Mouse (Mus musculus) brain, embryonic 14.5 days (tissue): ENCODE measurements around the gene Zgpat. TPM values are rescaled to one million over a fixed set of nuclear protein-coding genes. Genes with fewer than 3 reads are reported as not detected.
A peak's percentile ranks its signal among the peaks of the same experiment; 100 is the strongest.

Experiments
- DNase-seq: peaks from one replicate; pipeline ENCODE4 v3.0.0-alpha.2; 2011; ENCODE audit warnings: low read depth
- CTCF ChIP-seq: fragments of 200-500 bp; IDR thresholded peaks from 2 replicates; pipeline ENCODE4 v1.5.1; 2012; ENCODE audit warnings: inconsistent platforms, mild to moderate bottlenecking, moderate library complexity, borderline replicate concordance; ENCODE audit not compliant: insufficient read depth, insufficient read length; ENCODE audit errors: extremely low read depth
- POLR2A ChIP-seq: fragments of 200-500 bp; IDR thresholded peaks from 2 replicates; pipeline ENCODE4 v1.6.1; 2012; ENCODE audit warnings: mild to moderate bottlenecking, inconsistent platforms, borderline replicate concordance; ENCODE audit not compliant: poor library complexity, insufficient read depth, insufficient read length, severe bottlenecking; ENCODE audit errors: extremely low read depth
- polyA plus RNA-seq: library from polyadenylated mRNA; depleted of rRNA; stranded (reverse); fragments of >200 nt; gene quantifications from 2 replicates; pipeline ENCODE4 v1.2.3, GENCODE M21; 2012

Gene Zgpat
- polyA plus RNA-seq, 1 experiment: 117 TPM

DNA sequence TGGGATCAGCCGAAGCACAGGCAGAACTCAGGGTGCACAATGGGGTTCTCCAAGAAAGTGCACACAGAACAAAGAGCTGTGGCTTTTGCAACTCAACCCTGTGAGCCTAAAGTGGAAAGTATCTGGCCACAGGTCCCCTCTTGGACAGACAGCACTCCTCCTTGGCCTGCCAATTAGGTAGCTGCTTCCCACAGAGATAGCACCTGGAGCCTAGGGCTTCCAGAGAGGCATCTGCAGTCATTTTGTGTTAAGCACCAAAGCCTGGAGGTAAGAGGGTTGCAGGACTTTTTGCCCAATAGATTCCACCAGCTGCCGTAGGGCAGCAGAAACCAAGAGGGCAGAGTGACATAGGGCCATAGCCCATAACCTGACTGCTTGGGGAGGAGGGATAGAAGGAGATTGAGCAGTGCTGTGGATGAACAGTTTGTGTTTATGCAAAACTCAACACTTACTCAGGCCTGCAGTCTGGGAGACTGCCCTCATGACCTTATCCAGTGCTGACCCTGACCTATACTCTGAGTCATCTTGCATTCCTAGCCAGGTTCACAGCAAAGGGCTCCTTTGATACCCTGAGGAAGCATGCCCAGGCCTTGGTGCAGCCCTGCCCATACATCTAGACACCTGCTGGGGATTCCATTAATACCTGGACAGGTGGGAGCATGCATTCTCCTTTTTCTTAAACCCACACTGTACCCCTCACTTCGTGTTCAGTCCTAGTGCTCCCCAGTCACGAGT is 25.6 kb downstream of the Zgpat start:
- TF ChIP-seq POLR2A: no peak
- no peak for TF ChIP-seq CTCF

DNA sequence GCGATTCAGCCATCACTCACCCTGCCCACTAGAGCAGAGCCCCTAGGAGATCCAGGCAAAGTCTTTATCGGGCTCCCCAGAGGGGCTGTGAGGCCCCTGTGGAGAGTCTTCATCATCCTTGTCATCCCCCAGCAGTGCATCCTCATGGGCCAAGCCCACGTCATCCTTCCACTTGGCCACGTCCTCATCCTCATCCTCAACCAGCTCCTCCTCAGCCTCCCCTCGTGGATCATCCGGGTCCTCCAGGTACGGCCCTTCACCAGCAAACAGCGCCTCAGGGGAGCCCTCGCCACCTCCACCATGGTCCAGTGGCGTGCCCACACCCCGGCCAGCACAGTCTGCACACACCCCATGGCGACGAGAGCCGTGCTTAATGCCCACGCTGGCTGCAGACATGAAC is 26.3 kb downstream of the Zgpat start:
- no peak for DNase-seq
- TF ChIP-seq CTCF: no peak
- TF ChIP-seq POLR2A: no peak

More for the DNA sequence above, 25.6 kb downstream of the Zgpat start:
- DNase-seq: no peak

DNA sequence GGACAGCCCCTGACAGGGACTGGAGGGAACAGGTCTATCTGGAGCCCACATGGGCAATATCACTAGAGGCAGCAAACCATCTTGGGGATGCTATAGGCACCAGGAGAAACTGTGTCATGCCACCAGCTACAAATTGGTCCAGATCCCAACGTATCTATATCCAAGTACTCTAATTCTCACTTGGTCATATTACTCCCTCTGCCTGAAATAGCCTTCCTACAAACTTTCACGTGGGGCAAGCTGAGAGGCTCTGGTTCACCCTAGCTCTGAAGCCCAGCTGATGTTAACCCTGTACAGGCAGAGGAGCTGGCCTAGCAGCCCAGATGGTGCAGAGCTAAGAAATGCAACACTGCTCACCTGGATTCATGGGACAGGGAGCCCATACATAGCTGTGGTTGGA is 26.8 kb downstream of the Zgpat start:
- TF ChIP-seq POLR2A: no peak
- TF ChIP-seq CTCF: no peak
- no peak for DNase-seq

DNA sequence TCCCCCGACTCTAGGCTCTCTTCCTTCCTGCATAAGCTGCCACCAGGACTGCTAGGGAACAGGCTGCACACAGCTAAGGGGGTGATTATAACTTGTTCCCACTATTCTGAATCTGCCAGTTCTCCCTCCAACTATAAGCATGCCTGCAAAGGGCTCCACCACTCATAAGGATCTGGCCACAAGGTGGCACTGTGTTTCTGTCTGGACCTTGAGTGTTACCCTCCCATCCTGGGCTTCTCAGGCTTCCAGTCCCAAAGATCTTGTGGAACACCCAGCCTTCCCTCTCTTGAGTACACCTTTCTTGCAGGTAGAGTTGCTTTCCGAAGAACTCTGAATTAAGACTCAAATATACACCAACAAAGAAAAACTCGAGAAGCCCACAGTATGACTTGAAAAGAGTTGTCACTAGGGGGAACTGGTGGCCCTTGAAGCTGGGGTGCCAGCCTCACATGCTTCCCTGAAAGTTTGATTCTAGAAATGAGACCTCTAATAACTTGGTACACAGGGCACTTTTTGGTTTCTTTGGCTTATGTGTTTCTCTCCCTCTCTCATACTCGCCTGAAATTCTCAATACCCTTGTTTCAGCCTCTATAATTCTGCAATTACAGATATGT is 28.0 kb downstream of the Zgpat start:
- TF ChIP-seq CTCF (peak; percentile 87), POLR2A (no peak)

DNA sequence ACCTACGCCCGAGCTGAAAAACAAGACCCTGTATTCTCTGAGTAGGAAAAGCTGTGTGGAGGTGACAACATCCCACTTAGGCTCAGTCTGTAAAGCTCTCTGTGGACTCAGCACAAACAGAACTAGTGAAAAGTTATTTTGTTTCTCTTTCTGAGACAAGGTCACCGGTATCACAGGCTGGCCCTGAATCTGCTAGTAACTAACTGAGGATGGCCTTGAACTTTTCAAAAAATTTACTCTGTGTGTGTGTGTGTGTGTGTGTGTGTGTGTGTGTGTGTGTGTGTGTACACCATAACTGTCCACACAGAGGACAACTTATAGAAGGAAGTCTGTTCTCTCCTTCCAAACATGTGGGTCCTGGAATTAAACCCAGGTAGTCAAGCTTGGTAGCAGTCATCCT is 29.4 kb downstream of the Zgpat start:
- no peak for TF ChIP-seq POLR2A
- TF ChIP-seq CTCF: no peak
- no peak for DNase-seq

More for the DNA sequence above, 28.0 kb downstream of the Zgpat start:
- peak; percentile 91 for DNase-seq

DNA sequence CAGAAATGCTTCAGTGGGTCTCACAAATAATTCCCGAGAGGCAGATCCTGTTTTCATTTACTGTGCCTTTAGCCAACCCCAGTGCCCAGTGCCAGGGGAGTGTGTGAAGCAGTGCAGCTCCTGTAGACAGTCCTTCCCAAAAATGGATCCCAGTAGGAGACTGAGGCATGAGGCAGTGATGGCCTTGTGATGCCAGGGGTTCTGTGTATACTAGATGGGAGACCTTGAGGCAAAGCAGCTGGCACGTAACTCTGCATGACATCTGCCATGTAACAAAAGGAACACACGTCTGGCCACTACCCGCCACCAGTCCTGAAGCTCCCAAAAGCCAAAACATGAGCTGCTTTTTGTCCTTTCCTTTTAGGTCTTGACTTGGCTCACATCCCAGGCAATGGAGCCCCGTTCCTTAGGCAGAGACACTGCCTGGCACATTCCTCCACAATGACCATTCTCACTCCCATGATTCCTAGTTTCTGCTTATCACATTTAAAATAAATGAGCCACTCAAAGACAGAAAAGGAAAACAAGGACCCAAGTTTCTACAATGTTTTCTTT is 32.6 kb downstream of the Zgpat start:
- TF ChIP-seq CTCF (no peak), POLR2A (no peak)
- DNase-seq: no peak

DNA sequence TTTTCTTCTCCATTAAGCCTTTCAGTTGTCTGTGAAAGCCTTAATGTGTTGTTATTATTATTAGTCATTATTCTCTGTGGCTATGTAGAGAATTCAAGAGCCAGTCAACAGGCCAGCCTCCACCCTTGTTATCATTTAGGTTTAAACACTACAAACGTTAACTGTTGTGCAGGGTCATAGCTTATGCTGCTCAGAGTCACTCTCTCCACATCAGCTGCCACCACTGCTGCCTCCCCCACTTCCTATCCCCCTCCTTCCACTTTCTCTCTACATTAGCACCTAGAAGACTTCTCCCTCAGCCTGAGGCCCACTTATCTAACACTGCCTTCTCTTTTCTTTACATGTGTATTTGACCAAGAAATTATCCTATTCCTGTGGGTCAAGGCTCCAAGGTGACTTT is 36.8 kb downstream of the Zgpat start:
- TF ChIP-seq CTCF (no peak), POLR2A (no peak)
- no peak for DNase-seq

DNA sequence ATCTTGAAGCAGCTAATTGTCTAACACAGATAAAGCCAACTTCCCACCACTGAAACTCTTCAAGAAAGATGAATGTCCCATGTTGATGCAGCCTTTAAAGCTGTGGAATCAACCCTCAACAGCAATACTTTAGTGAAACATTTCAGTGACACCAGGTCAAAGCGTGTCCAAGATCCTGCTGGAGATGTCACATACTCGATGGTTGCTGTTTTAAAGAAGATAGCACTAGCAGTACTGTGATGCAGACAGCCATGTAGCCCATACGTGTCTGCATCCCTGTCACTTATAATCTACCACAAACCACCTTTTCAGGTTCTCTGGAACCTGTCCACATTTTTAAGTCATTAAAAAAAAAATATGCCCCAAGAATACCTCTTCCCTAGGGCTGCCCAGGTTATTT is 39.0 kb downstream of the Zgpat start:
- no peak for DNase-seq
- TF ChIP-seq CTCF: no peak
- TF ChIP-seq POLR2A: no peak

DNA sequence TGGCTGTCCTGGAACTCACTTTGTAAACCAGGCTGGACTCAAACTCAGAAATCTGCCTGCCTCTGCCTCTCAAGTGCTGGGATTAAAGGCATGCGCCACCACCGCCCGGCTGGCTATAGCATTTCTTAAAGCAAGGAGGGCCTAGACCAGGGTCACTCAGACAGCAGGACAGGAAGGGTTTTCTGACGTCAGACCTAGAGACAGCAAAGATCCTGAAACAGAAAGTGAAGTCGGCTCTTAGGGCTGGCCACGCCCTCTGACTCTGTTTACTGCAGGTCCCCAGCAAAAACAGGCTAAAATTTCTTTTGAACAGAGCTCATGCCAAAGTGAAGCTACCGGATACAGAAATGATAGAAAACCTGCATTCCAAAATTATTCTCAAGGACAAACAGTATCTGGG is 44.9 kb downstream of the Zgpat start:
- no peak for DNase-seq
- TF ChIP-seq POLR2A: no peak
- no peak for TF ChIP-seq CTCF

DNA sequence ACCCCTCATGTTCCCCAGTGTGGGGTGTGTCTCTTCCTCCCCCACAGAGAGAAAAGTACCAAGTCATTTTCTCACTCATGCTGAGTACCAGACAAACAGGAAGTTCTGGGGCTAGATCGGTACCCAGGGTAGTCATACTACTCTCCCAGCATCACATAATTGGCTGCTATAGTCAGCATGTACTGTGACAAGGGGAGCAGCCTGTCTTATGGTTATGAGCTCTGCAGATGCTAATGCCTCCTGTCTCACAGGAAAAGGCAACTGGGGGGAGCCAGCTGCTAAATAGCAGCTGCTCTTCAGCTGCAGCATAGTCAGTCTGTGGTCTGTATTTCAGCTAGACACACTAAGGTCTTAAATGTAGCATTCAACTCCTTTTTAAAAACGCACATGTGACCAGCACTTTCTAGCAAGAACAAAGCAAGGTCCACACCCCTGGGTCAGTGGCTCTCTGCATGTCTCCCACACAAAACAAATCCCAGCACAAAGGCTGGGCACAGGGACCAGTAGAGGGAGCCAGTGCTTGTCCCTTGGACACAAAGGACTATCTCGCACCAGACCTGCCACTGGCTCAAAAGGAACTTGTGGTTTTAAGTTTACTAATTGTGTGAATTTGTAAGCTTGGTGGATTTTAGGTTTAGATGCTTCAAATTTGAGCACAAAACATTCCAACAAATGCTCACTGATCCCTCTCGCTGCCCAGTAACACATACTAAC is 46.2 kb downstream of the Zgpat start:
- DNase-seq: peak; percentile 85

DNA sequence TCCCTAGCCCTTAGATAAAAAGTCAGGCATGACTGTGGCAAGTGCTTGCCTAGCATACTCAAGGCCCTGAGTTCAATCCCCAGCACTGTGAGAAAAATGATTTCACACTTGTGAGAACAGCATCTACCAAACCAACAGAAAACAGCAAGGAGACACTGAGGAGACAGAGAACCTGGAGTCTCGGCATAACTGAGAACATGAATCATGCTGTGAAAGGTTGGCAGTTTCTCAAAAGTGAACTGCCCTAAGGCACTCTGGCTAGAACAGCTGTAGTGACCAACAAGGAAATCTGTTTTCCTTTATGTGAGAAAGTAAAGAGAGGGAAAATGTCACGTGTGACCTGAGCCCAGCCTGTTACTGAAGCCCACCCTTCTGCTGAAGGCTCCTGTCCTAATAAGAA is 48.4 kb downstream of the Zgpat start:
- no peak for TF ChIP-seq POLR2A
- no peak for TF ChIP-seq CTCF
- DNase-seq: peak; percentile 1

More for the DNA sequence above, 46.2 kb downstream of the Zgpat start:
- TF ChIP-seq CTCF (peak; percentile 77), POLR2A (no peak)
